Mouse (Mus musculus) CD4-positive, CD25-positive, alpha-beta regulatory T cell, adult 2 months (primary cell): ENCODE measurements around the gene Gpx2.

Source experiments
- DNase-seq: peaks from one replicate; pipeline ENCODE4 v3.0.0-alpha.2; 2012; ENCODE audit warnings: low read depth, low spot score

The Gpx2 gene

GRCm38 (mm10) chr12:76795350-76795749, at the start of gene Gpx2:
TSS of gene Gpx2 (minus strand) at chr12:76795554.
- DNase-seq, result no peak

GRCm38 (mm10) chr12:76844346-76845061, 49.1 kb upstream of the Gpx2 start:
- peak; percentile 69 for DNase-seq

GRCm38 (mm10) chr12:76840081-76840480, 44.7 kb upstream of the Gpx2 start:
- no peak for DNase-seq

GRCm38 (mm10) chr12:76839298-76839697, 43.9 kb upstream of the Gpx2 start:
- no peak for DNase-seq

GRCm38 (mm10) chr12:76837844-76838650, 42.7 kb upstream of the Gpx2 start:
- no peak for DNase-seq

GRCm38 (mm10) chr12:76837101-76837843, 41.9 kb upstream of the Gpx2 start:
- peak; percentile 96 for DNase-seq

GRCm38 (mm10) chr12:76832704-76833103, 37.4 kb upstream of the Gpx2 start:
- peak; percentile 76 for DNase-seq

- DNase-seq, result no peak
Measured at GRCm38 (mm10) chr12:76825283-76825682, 29.9 kb upstream of the Gpx2 start.

GRCm38 (mm10) chr12:76822651-76823041, 27.3 kb upstream of the Gpx2 start, which contains the start of gene Rab15:
TSS of gene Rab15 (minus strand) at chr12:76822908.
- DNase-seq, result no peak

- DNase-seq, result peak; percentile 36
Measured at GRCm38 (mm10) chr12:76822002-76822650, 26.8 kb upstream of the Gpx2 start.

GRCm38 (mm10) chr12:76820615-76821014, 25.3 kb upstream of the Gpx2 start:
- DNase-seq, result no peak

- DNase-seq, result no peak
Measured at GRCm38 (mm10) chr12:76819816-76820215, 24.5 kb upstream of the Gpx2 start.

- DNase-seq, result no peak
Measured at GRCm38 (mm10) chr12:76818908-76819307, 23.6 kb upstream of the Gpx2 start.

- no peak for DNase-seq
Measured at GRCm38 (mm10) chr12:76818120-76818519, 22.8 kb upstream of the Gpx2 start.

GRCm38 (mm10) chr12:76817176-76817575, 21.8 kb upstream of the Gpx2 start:
- no peak for DNase-seq

GRCm38 (mm10) chr12:76816720-76817119, 21.4 kb upstream of the Gpx2 start:
- DNase-seq, result no peak

- DNase-seq, result no peak
Measured at GRCm38 (mm10) chr12:76814120-76814519, 18.8 kb upstream of the Gpx2 start.

- no peak for DNase-seq
Measured at GRCm38 (mm10) chr12:76813543-76813942, 18.2 kb upstream of the Gpx2 start.

- no peak for DNase-seq
Measured at GRCm38 (mm10) chr12:76811006-76811405, 15.7 kb upstream of the Gpx2 start.

- no peak for DNase-seq
Measured at GRCm38 (mm10) chr12:76810491-76810890, 15.1 kb upstream of the Gpx2 start.

GRCm38 (mm10) chr12:76807796-76808195, 12.4 kb upstream of the Gpx2 start:
- DNase-seq, result no peak
